Mouse (Mus musculus) cortical plate, adult 2 months (tissue): ENCODE results near the gene Slc16a13.

Source experiments
- CTCF ChIP-seq: fragments of 200-500 bp; IDR thresholded peaks from 2 replicates; pipeline ENCODE4 v1.5.1; 2011; ENCODE audit warnings: mild to moderate bottlenecking, control low read depth, low read length; ENCODE audit not compliant: insufficient read depth; ENCODE audit errors: extremely low read depth
- POLR2A ChIP-seq: fragments of 200-500 bp; IDR thresholded peaks from 2 replicates; pipeline ENCODE4 v1.6.1; 2011; ENCODE audit warnings: mild to moderate bottlenecking, low read length, control low read depth; ENCODE audit not compliant: insufficient read depth; ENCODE audit errors: extremely low read depth

- peak; percentile 65 for TF ChIP-seq CTCF
- no peak for TF ChIP-seq POLR2A
Observed at GRCm38 (mm10) chr11:70247136-70247845, 26.4 kb upstream of the Slc16a13 start.
